Mouse (Mus musculus) small intestine, adult 2 months (tissue): Measurements from ENCODE around the gene Gm17727.

Experiments used
- CTCF ChIP-seq: fragments of 200-500 bp; IDR thresholded peaks from 2 replicates; pipeline ENCODE4 v1.5.1; 2012; ENCODE audit warnings: low read depth, mild to moderate bottlenecking, control low read depth, inconsistent platforms, low read length, moderate library complexity, mixed read lengths; ENCODE audit not compliant: insufficient replicate concordance, insufficient read length; ENCODE audit errors: extremely low read depth
- POLR2A ChIP-seq: fragments of 200-500 bp; IDR thresholded peaks from 2 replicates; pipeline ENCODE4 v1.6.1; 2012; ENCODE audit warnings: low read depth, mild to moderate bottlenecking, control low read depth, inconsistent platforms, low read length, moderate library complexity

- no peak for TF ChIP-seq CTCF
- TF ChIP-seq POLR2A: no peak
These were observed 20.2 kb upstream of the Gm17727 start for GRCm38 (mm10) chr9:35798146-35798545.
